Mouse (Mus musculus): ENCODE results near the gene Kcna5. TPM values are rescaled to one million over a fixed set of nuclear protein-coding genes. Genes with fewer than 3 reads are reported as not detected.
A peak's percentile ranks its signal among the peaks of the same experiment; 100 is the strongest.

The Kcna5 gene
- polyA plus RNA-seq, 1 experiment from 2014 or later = 2.1 TPM

DNA sequence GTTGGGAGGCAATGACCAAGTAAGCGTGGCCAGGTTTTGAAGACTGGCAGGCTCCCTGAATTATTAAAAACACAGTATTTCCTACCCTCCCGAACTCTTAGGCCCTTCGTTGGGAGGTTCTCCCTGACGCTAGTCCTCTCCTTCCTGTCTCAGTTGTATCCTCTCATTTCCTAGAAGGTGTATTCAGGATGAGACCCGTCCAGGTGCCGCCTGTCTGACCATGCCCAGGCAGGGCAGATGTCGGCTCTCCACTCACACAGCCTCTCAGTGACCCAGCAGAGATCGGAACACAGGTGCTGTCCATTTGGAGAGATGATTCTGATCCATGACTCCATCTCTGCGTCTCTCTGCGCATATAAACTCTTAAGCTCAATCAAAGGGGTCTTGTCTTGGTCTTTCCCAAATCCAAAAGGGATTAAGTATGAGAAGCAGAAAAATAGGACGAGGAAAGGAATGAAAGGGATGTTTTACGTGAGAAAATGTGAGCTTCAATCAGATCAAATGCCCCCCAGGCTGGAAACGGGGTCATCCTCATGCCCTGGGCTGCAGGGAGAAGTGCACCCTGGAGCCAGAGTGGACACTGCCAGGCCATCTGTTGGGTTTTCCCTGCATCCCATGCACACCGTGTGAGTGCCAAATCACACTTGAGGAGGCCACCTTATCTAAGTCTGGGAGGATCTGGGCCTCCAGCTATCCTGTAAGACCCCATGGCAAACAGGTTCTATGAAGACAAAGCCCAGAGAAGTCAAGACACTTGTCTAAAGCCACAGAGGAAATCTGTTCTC lies 33.0 kb upstream of the Kcna5 start:
- DNase-seq (ENCODE audit: low spot score) (no peak), ATAC-seq (ENCODE audit: insufficient read depth, low FRiP score, low TSS enrichment) (no peak)
- H3K27ac ChIP-seq (ENCODE audit: low read depth, low read length) = no peak overlapping the region
- H3K36me3 ChIP-seq (ENCODE audit: control insufficient read depth, insufficient read depth, low read length) = no peaks in the 10 kb centered on the region
- H3K9me3 ChIP-seq (ENCODE audit: control insufficient read depth, low read length) = no peaks in the 10 kb centered on the region
- H3K4me1 ChIP-seq (ENCODE audit: control insufficient read depth, insufficient read depth, low read length) = no peaks in the 10 kb centered on the region
- 90% methylated on average over 14 of the region's 14 CpGs for WGBS
- no peak overlapping the region for H3K4me3 ChIP-seq (ENCODE audit: low read depth, low read length)
- H3K27me3 ChIP-seq (ENCODE audit: control insufficient read depth, insufficient read depth, low read length) = no peaks in the 10 kb centered on the region
- H3K9ac ChIP-seq (ENCODE audit: low read length) = no peak overlapping the region
- no peak overlapping the region for H3K4me2 ChIP-seq (ENCODE audit: low read depth)

DNA sequence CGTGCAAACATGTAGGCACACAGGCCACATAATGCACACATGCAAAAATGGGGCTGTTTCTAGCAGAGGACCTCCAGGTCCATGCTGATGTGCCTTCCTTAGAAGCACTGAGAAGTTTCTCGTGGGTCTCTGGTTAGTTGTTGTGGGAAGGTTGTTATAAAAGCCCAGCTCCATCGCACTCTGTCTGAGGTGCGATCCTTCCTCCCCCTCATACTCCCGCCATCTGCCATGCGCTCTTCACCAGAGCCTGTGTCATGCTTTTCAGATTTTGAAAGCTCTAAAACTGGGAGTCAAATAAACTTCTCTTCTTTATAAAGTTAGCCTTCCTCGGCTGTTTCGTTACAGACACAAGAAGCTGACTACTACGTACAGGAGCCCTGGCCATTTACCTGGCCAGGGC lies 32.1 kb upstream of the Kcna5 start:
- no peaks in the 10 kb centered on the region for H3K36me3 ChIP-seq (ENCODE audit: control insufficient read depth, insufficient read depth, low read length)
- DNase-seq (ENCODE audit: low spot score) (no peak), ATAC-seq (ENCODE audit: insufficient read depth, low FRiP score, low TSS enrichment) (no peak)
- no peak overlapping the region for H3K9ac ChIP-seq (ENCODE audit: low read length)
- no peak overlapping the region for H3K4me2 ChIP-seq (ENCODE audit: low read depth)
- H3K9me3 ChIP-seq (ENCODE audit: control insufficient read depth, low read length) = no peaks in the 10 kb centered on the region
- no peak overlapping the region for H3K4me3 ChIP-seq (ENCODE audit: low read depth, low read length)
- H3K27me3 ChIP-seq (ENCODE audit: control insufficient read depth, insufficient read depth, low read length) = no peaks in the 10 kb centered on the region
- H3K27ac ChIP-seq (ENCODE audit: low read depth, low read length) = no peak overlapping the region
- H3K4me1 ChIP-seq (ENCODE audit: control insufficient read depth, insufficient read depth, low read length) = no peaks in the 10 kb centered on the region
- 93% methylated on average over 9 of the region's 9 CpGs for WGBS

DNA sequence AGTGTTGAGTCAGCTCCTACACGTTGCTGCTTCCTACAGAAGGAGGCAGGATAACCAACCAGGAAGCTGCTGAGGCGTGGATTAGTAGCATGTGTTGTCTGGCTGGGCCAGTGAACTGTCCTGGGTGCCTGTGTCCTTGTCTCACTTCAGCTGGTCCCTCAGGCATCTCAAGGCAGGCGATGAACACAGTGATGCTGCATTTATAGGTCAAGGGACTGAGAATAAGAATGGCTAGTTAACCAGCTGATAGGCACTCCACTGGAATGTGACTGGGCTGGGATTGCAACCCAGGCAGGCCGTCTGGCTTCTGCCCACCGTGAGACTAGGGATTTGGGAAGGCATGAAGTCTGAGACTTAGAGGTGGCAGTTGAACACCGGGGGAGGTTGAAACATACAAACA lies 29.2 kb upstream of the Kcna5 start:
- H3K9me3 ChIP-seq (ENCODE audit: control insufficient read depth, low read length) = no peaks in the 10 kb centered on the region
- no peak overlapping the region for H3K4me2 ChIP-seq (ENCODE audit: low read depth)
- no peak for DNase-seq (ENCODE audit: low spot score)
- 66% methylated on average over 6 of the region's 6 CpGs for WGBS
- no peak overlapping the region for H3K27ac ChIP-seq (ENCODE audit: low read depth, low read length)
- no peaks in the 10 kb centered on the region for H3K27me3 ChIP-seq (ENCODE audit: control insufficient read depth, insufficient read depth, low read length)
- H3K4me1 ChIP-seq (ENCODE audit: control insufficient read depth, insufficient read depth, low read length) = 0 out of 2 replicates have a peak, but pooled peaks cover 3% of the 10 kb centered on the region
- no peaks in the 10 kb centered on the region for H3K36me3 ChIP-seq (ENCODE audit: control insufficient read depth, insufficient read depth, low read length)
- H3K9ac ChIP-seq (ENCODE audit: low read length) = no peak overlapping the region
- no peak for ATAC-seq (ENCODE audit: insufficient read depth, low FRiP score, low TSS enrichment)
- H3K4me3 ChIP-seq (ENCODE audit: low read depth, low read length) = no peak overlapping the region

- H3K27me3 ChIP-seq (ENCODE audit: control insufficient read depth, insufficient read depth, low read length) = no peaks in the 10 kb centered on the region
- H3K4me1 ChIP-seq (ENCODE audit: control insufficient read depth, insufficient read depth, low read length) = 0 out of 2 replicates have a peak, but pooled peaks cover 3% of the 10 kb centered on the region
- no peaks in the 10 kb centered on the region for H3K9me3 ChIP-seq (ENCODE audit: control insufficient read depth, low read length)
- 18% methylated on average over 7 of the region's 7 CpGs for WGBS
- H3K4me2 ChIP-seq (ENCODE audit: low read depth) = no peak overlapping the region
- H3K9ac ChIP-seq (ENCODE audit: low read length) = no peak overlapping the region
- DNase-seq (ENCODE audit: low spot score) (peak; percentile 87), ATAC-seq (ENCODE audit: insufficient read depth, low FRiP score, low TSS enrichment) (0 out of 2 replicates have a peak, but pooled peaks have one; percentile 42)
- H3K36me3 ChIP-seq (ENCODE audit: control insufficient read depth, insufficient read depth, low read length) = no peaks in the 10 kb centered on the region
- no peak overlapping the region for H3K4me3 ChIP-seq (ENCODE audit: low read depth, low read length)
- no peak overlapping the region for H3K27ac ChIP-seq (ENCODE audit: low read depth, low read length)
Observed at GRCm38 (mm10) chr6:126563898-126564297, 28.7 kb upstream of the Kcna5 start.

GRCm38 (mm10) chr6:126561702-126562101 lies 26.5 kb upstream of the Kcna5 start:
- Histone ChIP-seq H3K4me1 (ENCODE audit: control insufficient read depth, insufficient read depth, low read length) (0 out of 2 replicates have a peak, but pooled peaks cover 3% of the 10 kb centered on the region), H3K36me3 (ENCODE audit: control insufficient read depth, insufficient read depth, low read length) (no peaks in the 10 kb centered on the region)

GRCm38 (mm10) chr6:126560696-126561095 lies 25.5 kb upstream of the Kcna5 start:
- H3K9me3 ChIP-seq (ENCODE audit: control insufficient read depth, low read length) = no peaks in the 10 kb centered on the region
- 86% methylated on average over 1 of the region's 1 CpGs for WGBS
- H3K27ac ChIP-seq (ENCODE audit: low read depth, low read length) = no peak overlapping the region
- H3K27me3 ChIP-seq (ENCODE audit: control insufficient read depth, insufficient read depth, low read length) = no peaks in the 10 kb centered on the region
- no peak overlapping the region for H3K4me2 ChIP-seq (ENCODE audit: low read depth)
- no peak for ATAC-seq (ENCODE audit: insufficient read depth, low FRiP score, low TSS enrichment)
- H3K4me3 ChIP-seq (ENCODE audit: low read depth, low read length) = no peak overlapping the region
- no peak for DNase-seq (ENCODE audit: low spot score)
- H3K36me3 ChIP-seq (ENCODE audit: control insufficient read depth, insufficient read depth, low read length) = no peaks in the 10 kb centered on the region
- 0 out of 2 replicates have a peak, but pooled peaks cover 3% of the 10 kb centered on the region for H3K4me1 ChIP-seq (ENCODE audit: control insufficient read depth, insufficient read depth, low read length)
- H3K9ac ChIP-seq (ENCODE audit: low read length) = no peak overlapping the region

More at GRCm38 (mm10) chr6:126561702-126562101, 26.5 kb upstream of the Kcna5 start:
- Histone ChIP-seq H3K9me3 (ENCODE audit: control insufficient read depth, low read length) (no peaks in the 10 kb centered on the region), H3K4me3 (ENCODE audit: low read depth, low read length) (no peak overlapping the region), H3K27ac (ENCODE audit: low read depth, low read length) (no peak overlapping the region), H3K4me2 (ENCODE audit: low read depth) (no peak overlapping the region), H3K27me3 (ENCODE audit: control insufficient read depth, insufficient read depth, low read length) (no peaks in the 10 kb centered on the region), H3K9ac (ENCODE audit: low read length) (no peak overlapping the region)
- WGBS = 27% methylated on average over 4 of the region's 4 CpGs
- DNase-seq (ENCODE audit: low spot score) (peak; percentile 26), ATAC-seq (ENCODE audit: insufficient read depth, low FRiP score, low TSS enrichment) (no peak)

DNA sequence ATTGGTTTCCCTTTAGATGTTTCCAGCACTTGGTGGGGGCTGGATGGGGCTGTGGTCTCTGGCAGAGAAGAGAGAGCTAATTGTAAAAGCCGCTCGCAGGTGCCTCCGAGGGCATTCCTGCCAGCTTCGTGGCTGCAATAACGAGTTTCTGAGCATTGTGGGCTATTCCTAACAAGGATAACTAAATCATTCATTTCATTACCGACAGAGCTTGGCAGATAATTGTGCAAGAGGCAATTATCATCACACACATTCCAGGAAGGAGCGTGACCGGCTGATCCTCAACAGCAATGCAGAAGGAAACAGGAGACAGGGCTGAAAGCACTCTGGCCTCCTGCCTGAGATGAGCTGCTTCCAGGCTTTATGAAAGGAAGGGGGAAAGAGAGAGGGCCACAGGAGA lies 24.8 kb upstream of the Kcna5 start:
- Histone ChIP-seq H3K4me1 (ENCODE audit: control insufficient read depth, insufficient read depth, low read length) (0 out of 2 replicates have a peak, but pooled peaks cover 3% of the 10 kb centered on the region), H3K4me3 (ENCODE audit: low read depth, low read length) (no peak overlapping the region), H3K27ac (ENCODE audit: low read depth, low read length) (no peak overlapping the region), H3K36me3 (ENCODE audit: control insufficient read depth, insufficient read depth, low read length) (no peaks in the 10 kb centered on the region), H3K9me3 (ENCODE audit: control insufficient read depth, low read length) (no peaks in the 10 kb centered on the region), H3K4me2 (ENCODE audit: low read depth) (no peak overlapping the region), H3K9ac (ENCODE audit: low read length) (no peak overlapping the region; the same call in none of the 2 replicates), H3K27me3 (ENCODE audit: control insufficient read depth, insufficient read depth, low read length) (no peaks in the 10 kb centered on the region)
- 42% methylated on average over 8 of the region's 8 CpGs for WGBS
- DNase-seq (ENCODE audit: low spot score) (no peak), ATAC-seq (ENCODE audit: insufficient read depth, low FRiP score, low TSS enrichment) (no peak)

DNA sequence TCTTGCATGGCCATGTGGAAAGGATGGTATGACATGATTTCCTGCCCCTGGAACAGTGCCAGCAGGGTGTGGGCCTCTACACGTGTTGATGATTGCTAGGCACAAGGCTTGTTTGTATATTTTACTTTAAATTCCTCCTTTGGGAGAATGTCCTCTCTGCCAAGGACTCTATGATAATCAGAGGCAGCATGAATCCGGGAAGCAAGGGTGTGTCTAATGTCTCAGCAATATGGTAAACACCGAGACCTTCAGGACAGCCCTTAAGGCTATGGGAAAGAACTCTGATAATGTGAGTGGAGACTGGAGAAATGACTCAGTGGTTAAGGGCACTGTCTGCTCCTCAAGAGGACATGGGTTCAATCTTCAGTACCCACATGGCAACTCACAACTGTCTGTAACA lies 23.1 kb upstream of the Kcna5 start:
- H3K36me3 ChIP-seq (ENCODE audit: control insufficient read depth, insufficient read depth, low read length) = no peaks in the 10 kb centered on the region
- ATAC-seq (ENCODE audit: insufficient read depth, low FRiP score, low TSS enrichment) (no peak), DNase-seq (ENCODE audit: low spot score) (no peak)
- H3K4me3 ChIP-seq (ENCODE audit: low read depth, low read length) = no peak overlapping the region
- H3K9me3 ChIP-seq (ENCODE audit: control insufficient read depth, low read length) = no peaks in the 10 kb centered on the region
- no peak overlapping the region for H3K27ac ChIP-seq (ENCODE audit: low read depth, low read length)
- H3K9ac ChIP-seq (ENCODE audit: low read length) = no peak overlapping the region
- H3K4me2 ChIP-seq (ENCODE audit: low read depth) = no peak overlapping the region
- H3K27me3 ChIP-seq (ENCODE audit: control insufficient read depth, insufficient read depth, low read length) = no peaks in the 10 kb centered on the region
- H3K4me1 ChIP-seq (ENCODE audit: control insufficient read depth, insufficient read depth, low read length) = 0 out of 2 replicates have a peak, but pooled peaks cover 3% of the 10 kb centered on the region
- WGBS = 85% methylated on average over 3 of the region's 3 CpGs

GRCm38 (mm10) chr6:126553812-126554211 lies 18.6 kb upstream of the Kcna5 start:
- Histone ChIP-seq H3K27ac (ENCODE audit: low read depth, low read length) (no peak overlapping the region), H3K4me1 (ENCODE audit: control insufficient read depth, insufficient read depth, low read length) (no peaks in the 10 kb centered on the region), H3K27me3 (ENCODE audit: control insufficient read depth, insufficient read depth, low read length) (no peaks in the 10 kb centered on the region), H3K4me2 (ENCODE audit: low read depth) (no peak overlapping the region), H3K36me3 (ENCODE audit: control insufficient read depth, insufficient read depth, low read length) (no peaks in the 10 kb centered on the region), H3K9me3 (ENCODE audit: control insufficient read depth, low read length) (no peaks in the 10 kb centered on the region), H3K9ac (ENCODE audit: low read length) (no peak overlapping the region), H3K4me3 (ENCODE audit: low read depth, low read length) (no peak overlapping the region)
- 30% methylated on average over 9 of the region's 9 CpGs for WGBS
- ATAC-seq (ENCODE audit: insufficient read depth, low FRiP score, low TSS enrichment) = peak; percentile 75; the same call in 1 of the 2 replicates
- peak; percentile 47 for DNase-seq (ENCODE audit: low spot score)
